Mouse (Mus musculus) adrenal gland, postnatal 14 days (tissue): ENCODE data around the gene Cd82. TPM values are rescaled to one million over a fixed set of nuclear protein-coding genes. Genes with fewer than 3 reads are reported as not detected.
A peak's percentile ranks its signal among the peaks of the same experiment; 100 is the strongest.

Experiments used
- DNase-seq: peaks from one replicate; pipeline ENCODE4 v3.0.0; 2021; ENCODE audit warnings: mixed read lengths
- total RNA-seq: library from RNA; stranded (reverse); gene quantifications from 2 replicates; pipeline ENCODE4 v1.2.3, GENCODE M21; 2021

Cd82 gene
- total RNA-seq, 1 experiment from 2014 or later: 43.0 TPM

- DNase-seq: peak; percentile 68
These were observed 45.8 kb downstream of the Cd82 start for GRCm38 (mm10) chr2:93416874-93417709.

- DNase-seq: peak; percentile 63
These were observed 47.7 kb downstream of the Cd82 start for GRCm38 (mm10) chr2:93415281-93415680.

- no peak for DNase-seq
These were observed 48.8 kb downstream of the Cd82 start for GRCm38 (mm10) chr2:93414163-93414562.

GRCm38 (mm10) chr2:93413367-93414014 lies 49.4 kb downstream of the Cd82 start:
- DNase-seq: peak; percentile 75

GRCm38 (mm10) chr2:93412101-93412500 lies 50.8 kb downstream of the Cd82 start:
- no peak for DNase-seq

GRCm38 (mm10) chr2:93410899-93411570 lies 51.9 kb downstream of the Cd82 start:
- no peak for DNase-seq

DNA sequence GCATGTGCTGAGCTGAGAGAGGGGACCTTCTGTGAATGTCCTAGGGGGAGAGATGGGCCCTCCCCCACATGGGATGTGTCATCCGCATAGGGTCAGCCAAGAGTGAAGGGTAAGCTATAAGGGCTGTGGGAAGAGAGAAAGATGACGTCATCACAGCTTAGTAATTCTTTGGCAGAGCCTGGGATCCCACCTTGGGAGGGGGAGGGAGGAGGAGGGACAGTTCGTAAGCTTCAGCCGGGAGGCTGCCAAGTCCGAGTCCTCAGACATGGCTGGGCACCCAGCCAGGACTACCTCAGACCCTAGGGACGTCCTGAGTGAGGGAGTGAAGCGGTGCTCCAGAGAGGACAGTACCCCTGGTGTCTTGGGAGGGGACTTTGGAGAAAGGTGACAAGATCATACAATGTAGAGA lies 57.9 kb downstream of the Cd82 start:
- peak; percentile 81 for DNase-seq

DNA sequence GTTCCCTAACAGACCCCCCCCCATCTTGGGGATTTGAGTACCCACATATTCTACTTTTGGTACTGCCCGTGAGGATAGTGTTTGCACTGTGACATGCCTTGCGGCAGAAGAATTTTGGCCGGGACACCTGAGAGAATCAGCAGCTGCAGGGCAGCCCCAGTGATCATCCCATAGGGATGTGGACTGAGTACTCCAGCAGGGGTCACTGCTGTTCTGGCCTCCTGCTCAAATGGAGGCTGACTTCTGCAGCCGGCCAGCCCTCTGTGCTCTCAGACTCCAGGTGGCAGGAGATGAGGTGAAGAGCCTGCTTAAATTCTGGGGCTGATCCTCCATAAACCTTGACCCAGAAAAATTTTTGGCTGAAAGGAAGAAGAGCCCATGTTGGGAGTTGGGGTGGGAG lies 58.8 kb downstream of the Cd82 start:
- DNase-seq: no peak

GRCm38 (mm10) chr2:93403267-93403666 lies 59.7 kb downstream of the Cd82 start:
- DNase-seq: no peak

DNA sequence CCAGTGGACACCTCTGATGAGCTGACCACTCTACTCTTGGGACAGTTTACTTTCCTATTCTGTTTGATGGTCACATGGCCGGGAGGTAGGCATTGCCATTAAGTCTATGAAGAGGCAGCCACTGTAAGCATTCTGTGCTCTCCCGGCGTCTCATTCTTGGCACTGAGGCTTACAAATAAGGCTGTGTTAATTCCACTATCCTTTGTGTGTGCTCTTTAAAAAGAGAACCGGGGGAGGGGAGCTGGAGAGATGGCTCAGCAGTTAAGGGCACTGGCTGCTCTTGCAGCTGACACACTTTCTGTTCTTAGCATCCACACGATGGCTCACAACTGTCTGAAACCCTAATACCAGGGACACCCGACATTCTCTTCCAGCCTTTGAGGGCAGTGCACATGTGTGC lies 71.7 kb downstream of the Cd82 start:
- no peak for DNase-seq

GRCm38 (mm10) chr2:93390170-93390926 lies 72.6 kb downstream of the Cd82 start:
- no peak for DNase-seq

DNA sequence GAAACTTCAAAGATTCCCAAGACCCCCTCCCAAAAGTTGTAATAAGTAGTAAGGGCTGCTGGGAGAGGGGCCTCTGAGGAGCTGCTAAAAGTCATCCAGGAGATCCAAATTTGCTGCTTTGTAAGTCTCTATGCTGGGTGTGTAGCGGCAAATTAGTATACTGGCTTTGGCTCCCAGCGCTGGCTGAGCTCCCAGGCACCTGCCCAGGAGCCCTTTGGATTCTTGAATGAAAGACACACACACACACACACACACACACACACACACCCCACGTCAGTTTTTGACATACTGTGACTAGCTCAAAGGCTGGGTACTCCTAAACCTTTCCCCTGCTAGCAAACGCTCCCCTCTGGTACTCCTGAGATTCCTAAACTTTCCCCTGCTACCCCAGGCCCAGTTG lies 76.0 kb downstream of the Cd82 start:
- no peak for DNase-seq

DNA sequence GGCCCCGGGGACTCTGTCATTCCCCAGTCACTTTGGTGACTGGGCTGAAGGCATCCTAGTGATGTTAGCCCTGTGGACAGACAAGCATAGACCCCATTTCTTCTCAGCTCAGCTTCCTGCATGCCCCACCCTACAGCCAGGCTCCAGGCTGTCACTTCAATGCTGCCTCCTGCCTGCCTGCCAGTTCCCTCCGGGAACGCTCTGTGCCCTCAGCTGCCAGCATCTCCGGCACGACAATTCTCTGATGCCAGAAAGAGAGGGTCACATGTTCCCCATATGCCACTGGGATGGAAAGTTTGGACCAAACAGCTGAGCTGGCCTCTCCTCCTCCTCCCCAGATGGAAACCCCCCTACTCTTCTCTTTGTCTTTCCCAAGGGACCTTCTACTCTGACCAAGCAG lies 79.1 kb downstream of the Cd82 start:
- DNase-seq: no peak

- no peak for DNase-seq
These were observed 82.3 kb downstream of the Cd82 start for GRCm38 (mm10) chr2:93380680-93381089.

- DNase-seq: no peak
These were observed 85.1 kb downstream of the Cd82 start for GRCm38 (mm10) chr2:93377797-93378196.

DNA sequence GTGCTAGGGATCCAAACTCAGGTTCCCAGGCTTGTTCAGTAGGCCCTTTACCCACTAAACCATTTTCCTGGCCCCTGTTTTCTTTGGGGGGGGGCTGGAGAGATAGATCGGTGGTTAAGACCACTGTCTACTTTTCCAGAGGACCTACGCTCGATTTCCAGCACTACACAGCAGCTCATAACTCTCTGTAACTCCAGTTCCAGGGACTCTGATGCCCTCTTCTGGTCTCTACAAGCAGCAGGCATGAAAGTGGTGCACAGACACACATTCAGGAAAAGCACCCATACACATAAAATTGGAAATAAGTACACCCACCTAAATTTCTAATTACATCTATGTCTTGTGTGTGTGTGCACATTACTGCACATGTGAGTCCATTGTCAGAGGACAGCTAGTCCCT lies 85.8 kb downstream of the Cd82 start:
- DNase-seq: no peak

DNA sequence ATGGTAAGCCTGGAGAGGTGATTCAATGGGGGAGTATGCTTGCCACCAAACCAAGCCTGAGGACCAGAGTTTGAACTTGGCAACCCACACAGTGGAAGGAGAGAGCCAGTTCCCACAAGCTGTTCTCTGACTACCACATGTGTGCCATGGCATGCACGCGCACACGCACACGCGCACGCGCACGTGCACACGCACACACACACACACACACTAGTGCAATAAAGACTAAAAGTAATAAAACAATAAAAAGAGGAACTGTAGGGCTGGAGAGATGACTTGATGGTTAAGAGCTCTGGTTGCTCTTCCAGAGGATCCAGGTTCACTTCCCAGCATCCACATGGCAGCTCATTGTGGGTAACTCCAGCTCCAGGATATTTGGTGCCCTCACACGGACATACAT lies 90.1 kb downstream of the Cd82 start:
- no peak for DNase-seq

DNA sequence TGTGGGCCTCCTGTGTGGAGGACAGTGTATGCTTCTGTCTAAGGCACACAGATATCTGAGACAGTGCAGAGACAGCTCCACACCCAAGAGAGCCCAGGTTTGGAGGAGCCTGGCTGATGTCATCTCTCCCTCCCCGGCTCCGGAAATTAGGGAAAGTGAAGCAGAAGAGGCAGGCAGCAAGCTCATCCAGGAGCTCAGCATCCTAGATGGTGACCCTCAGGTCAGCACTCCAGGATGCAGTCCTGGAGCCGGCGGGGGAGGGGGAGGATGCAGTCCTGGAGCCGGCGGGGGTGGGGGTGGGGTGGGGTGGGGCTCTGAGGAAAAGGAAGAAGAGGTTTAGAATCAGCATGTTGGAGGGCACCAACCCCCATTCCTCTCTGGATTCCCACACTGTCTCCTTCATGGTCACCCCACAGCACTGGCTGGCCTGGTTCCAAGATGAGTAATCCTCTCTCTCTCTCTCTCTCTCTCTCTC lies 90.8 kb downstream of the Cd82 start:
- peak; percentile 82 for DNase-seq
